Mouse (Mus musculus) lung, embryonic 15.5 days (tissue): ENCODE data around the gene Rfx2. TPM values are rescaled to one million over a fixed set of nuclear protein-coding genes. Genes with fewer than 3 reads are reported as not detected.

Experiments
- ATAC-seq: fragments of 200-750 bp; cut with Nextera tagmentation; 2 replicates; pipeline ENCODE4 v1.8.0; 2017; ENCODE audit warnings: moderate number of reproducible peaks, borderline replicate concordance; ENCODE audit not compliant: low FRiP score, low TSS enrichment; ENCODE audit errors: extremely low read depth
- H3K27ac ChIP-seq: fragments of 300-500 bp; sonication (generic); 2 replicates; pipeline ENCODE4 v1.5.1; 2015; ENCODE audit warnings: moderate library complexity, mild to moderate bottlenecking, inconsistent platforms
- H3K27me3 ChIP-seq: fragments of 300-500 bp; sonication (generic); 2 replicates; pipeline ENCODE4 v1.6.1; 2015; ENCODE audit warnings: inconsistent platforms
- H3K36me3 ChIP-seq: fragments of 300-500 bp; sonication (generic); 2 replicates; pipeline ENCODE4 v1.6.1; 2015; ENCODE audit warnings: inconsistent platforms
- H3K4me1 ChIP-seq: fragments of 300-500 bp; sonication (generic); 2 replicates; pipeline ENCODE4 v1.6.1; 2015; ENCODE audit warnings: inconsistent platforms
- H3K4me2 ChIP-seq: fragments of 300-500 bp; sonication (generic); 2 replicates; pipeline ENCODE4 v1.6.1; 2015; ENCODE audit warnings: inconsistent platforms, mild to moderate bottlenecking, moderate library complexity
- H3K4me3 ChIP-seq: fragments of 300-500 bp; sonication (generic); 2 replicates; pipeline ENCODE4 v1.5.1; 2015; ENCODE audit warnings: mild to moderate bottlenecking, inconsistent platforms
- H3K9ac ChIP-seq: fragments of 300-500 bp; sonication (generic); 2 replicates; pipeline ENCODE4 v1.6.1; 2015; ENCODE audit warnings: inconsistent platforms
- H3K9me3 ChIP-seq: fragments of 300-500 bp; sonication (generic); 2 replicates; pipeline ENCODE4 v1.6.1; 2016; ENCODE audit warnings: inconsistent platforms
- WGBS: fragments of 180-500 bp; shearing (Covaris S2); methylation state at CpG from one replicate; pipeline ENCODE4 v1.1.7; 2015; 5-methylcytosine and 5-hydroxymethylcytosine counted together
- polyA plus RNA-seq: library from polyadenylated mRNA; unstranded; fragments of >200 nt; fragmentation: Nextera tagmentation; extraction: Ambion mirVana; gene quantifications from 2 replicates; pipeline ENCODE4 v1.2.1, GENCODE M21; 2015

Gene Rfx2
- polyA plus RNA-seq = 5.2 and 6.0 TPM in 2 replicates

- Histone ChIP-seq H3K36me3 (no peaks in the 10 kb centered on the region), H3K27ac (no peak within 1 kb of the TSS), H3K9me3 (no peaks in the 10 kb centered on the region), H3K4me3 (peak within 1 kb of the TSS; percentile 72), H3K4me2 (peak within 1 kb of the TSS; percentile 91), H3K27me3 (peaks cover 23% of the 10 kb centered on the region), H3K4me1 (peaks cover 17% of the 10 kb centered on the region), H3K9ac (peak within 1 kb of the TSS; percentile 52)
- ATAC-seq = no peak; the same call in 1 of the 2 replicates
- WGBS = under 1% methylated on average over 56 of the region's 62 CpGs
Measured at GRCm38 (mm10) chr17:56830411-56831110, at the start of gene Rfx2. TSS of gene Rfx2 (minus strand) at chr17:56831013.

DNA sequence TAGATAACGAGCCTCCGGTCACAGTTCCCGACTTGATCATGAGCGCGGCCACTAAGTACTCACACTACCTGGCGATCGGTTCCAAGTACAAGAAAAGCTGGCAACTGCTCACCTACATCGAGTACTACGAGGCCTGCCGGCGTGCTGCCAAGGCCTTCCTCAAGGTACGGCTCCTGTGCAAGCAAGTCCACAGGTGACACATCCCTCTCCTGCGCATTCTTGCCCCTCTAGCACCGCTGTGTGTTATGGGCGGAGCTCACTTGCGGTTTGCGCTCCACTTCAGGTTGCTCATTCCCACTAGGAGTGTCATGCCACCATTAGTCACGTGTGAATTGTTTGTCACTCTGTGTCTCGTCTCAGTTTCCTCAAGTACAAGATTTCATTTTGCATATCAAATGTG lies 46.6 kb upstream of the Rfx2 start:
- WGBS = 80% methylated on average over 19 of the region's 19 CpGs
- no peak for ATAC-seq
- no peak overlapping the region for H3K27ac ChIP-seq
- H3K4me1 ChIP-seq = no peaks in the 10 kb centered on the region
- no peak overlapping the region for H3K4me3 ChIP-seq
- H3K36me3 ChIP-seq = no peaks in the 10 kb centered on the region
- H3K27me3 ChIP-seq = no peaks in the 10 kb centered on the region
- H3K9me3 ChIP-seq = no peaks in the 10 kb centered on the region
- no peak overlapping the region for H3K9ac ChIP-seq
- H3K4me2 ChIP-seq = no peak overlapping the region

DNA sequence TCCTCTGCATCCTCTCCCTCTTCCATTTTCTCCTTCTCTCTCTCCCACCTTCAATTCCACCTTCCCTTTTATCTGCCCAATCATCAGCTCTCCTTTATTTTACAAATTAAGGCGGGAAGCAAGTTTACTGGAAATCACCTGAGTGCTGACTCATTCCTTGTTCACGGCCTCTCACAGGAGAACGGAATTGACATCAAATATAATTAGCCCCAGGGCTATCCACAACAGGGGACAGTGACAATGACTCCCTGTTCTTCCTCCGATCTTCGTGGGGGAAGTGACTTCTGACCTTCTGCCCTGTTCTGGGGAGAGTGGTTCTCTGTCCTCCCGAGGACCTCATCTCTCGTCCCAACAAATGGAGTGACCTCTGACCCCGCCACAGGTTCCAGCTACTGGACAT lies 46.2 kb upstream of the Rfx2 start:
- H3K27ac ChIP-seq = no peak overlapping the region
- no peak overlapping the region for H3K4me2 ChIP-seq
- no peak for ATAC-seq
- no peaks in the 10 kb centered on the region for H3K36me3 ChIP-seq
- no peak overlapping the region for H3K9ac ChIP-seq
- no peaks in the 10 kb centered on the region for H3K9me3 ChIP-seq
- no peaks in the 10 kb centered on the region for H3K27me3 ChIP-seq
- WGBS = 54% methylated on average over 8 of the region's 8 CpGs
- H3K4me3 ChIP-seq = no peak overlapping the region
- H3K4me1 ChIP-seq = no peaks in the 10 kb centered on the region

DNA sequence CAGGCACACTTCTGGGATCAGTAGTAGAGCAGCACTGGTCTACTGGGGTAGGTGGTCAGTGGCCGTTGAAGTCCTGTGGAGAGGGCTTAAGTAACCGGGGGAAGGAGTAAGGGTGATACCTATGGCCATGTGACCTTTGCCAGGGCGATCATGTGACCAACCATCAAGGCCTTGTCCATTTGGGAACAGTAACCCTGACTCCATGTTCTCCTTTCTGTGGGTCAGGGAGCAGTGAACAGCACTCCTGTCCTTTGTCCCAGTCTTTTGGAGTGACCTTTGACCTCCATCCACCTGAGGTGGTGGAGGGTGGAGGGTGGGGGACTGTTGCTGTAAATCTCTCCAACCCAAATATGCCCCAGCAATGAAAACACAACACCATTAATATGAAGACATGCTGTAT lies 45.7 kb upstream of the Rfx2 start:
- WGBS = 81% methylated on average over 3 of the region's 3 CpGs
- H3K4me1 ChIP-seq = no peaks in the 10 kb centered on the region
- no peak for ATAC-seq

DNA sequence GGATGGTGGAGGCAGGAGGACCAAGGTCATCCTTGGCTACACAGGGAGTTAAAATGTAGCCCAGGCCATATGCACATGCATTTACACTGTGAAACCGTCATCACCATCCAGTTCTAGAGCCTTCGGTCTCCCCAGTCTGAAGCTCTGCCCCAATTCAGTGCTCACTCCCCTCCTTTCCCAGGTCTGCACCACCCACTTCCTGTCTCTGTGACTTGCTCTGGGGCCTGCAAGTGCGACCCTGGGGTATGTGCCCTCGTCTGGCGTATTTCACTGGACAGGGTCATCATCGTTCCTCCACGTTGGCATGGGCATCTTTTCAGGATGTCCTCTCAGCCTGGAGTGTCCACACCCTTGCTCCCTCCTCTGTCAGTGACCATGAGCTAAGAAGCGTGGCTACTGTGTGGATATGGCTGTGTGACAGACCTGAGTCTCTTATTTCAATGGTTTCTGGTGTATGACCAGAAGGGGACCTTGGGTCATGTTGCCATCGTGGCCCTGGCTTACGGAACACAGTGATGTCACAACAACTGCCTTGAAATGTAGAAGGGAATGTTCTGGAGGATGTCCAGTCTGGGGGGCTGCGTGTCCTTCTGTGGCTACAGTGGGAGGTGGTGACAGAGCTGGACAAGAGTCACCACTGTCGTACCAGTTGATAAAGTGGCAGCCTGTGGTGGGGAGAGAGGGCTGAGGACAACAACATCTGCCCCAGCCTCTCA lies 44.3 kb upstream of the Rfx2 start, which contains the start of gene 1700061G19Rik:
TSS of gene 1700061G19Rik (plus strand) at position 542 of the 716 bp plus-strand sequence.
- no peaks in the 10 kb centered on the region for H3K4me1 ChIP-seq
- H3K9me3 ChIP-seq = no peaks in the 10 kb centered on the region
- 71% methylated on average over 12 of the region's 12 CpGs for WGBS
- no peak for ATAC-seq
- no peaks in the 10 kb centered on the region for H3K36me3 ChIP-seq
- no peak within 1 kb of the TSS for H3K4me3 ChIP-seq
- no peak within 1 kb of the TSS for H3K27ac ChIP-seq
- no peak within 1 kb of the TSS for H3K4me2 ChIP-seq
- H3K27me3 ChIP-seq = no peaks in the 10 kb centered on the region
- no peak within 1 kb of the TSS for H3K9ac ChIP-seq

More for the DNA sequence above, 45.7 kb upstream of the Rfx2 start:
- Histone ChIP-seq H3K27ac (no peak overlapping the region), H3K9me3 (no peaks in the 10 kb centered on the region), H3K4me2 (no peak overlapping the region), H3K36me3 (no peaks in the 10 kb centered on the region), H3K27me3 (no peaks in the 10 kb centered on the region), H3K4me3 (no peak overlapping the region), H3K9ac (no peak overlapping the region)

GRCm38 (mm10) chr17:56874237-56874636 lies 43.4 kb upstream of the Rfx2 start, which contains the start of gene Acsbg2:
TSS of gene Acsbg2 (minus strand) at chr17:56874447.
- no peak within 1 kb of the TSS for H3K9ac ChIP-seq
- no peaks in the 10 kb centered on the region for H3K4me1 ChIP-seq
- H3K9me3 ChIP-seq = no peaks in the 10 kb centered on the region
- no peak for ATAC-seq
- H3K27ac ChIP-seq = no peak within 1 kb of the TSS
- no peak within 1 kb of the TSS for H3K4me2 ChIP-seq
- no peaks in the 10 kb centered on the region for H3K27me3 ChIP-seq
- no peaks in the 10 kb centered on the region for H3K36me3 ChIP-seq
- 89% methylated on average over 2 of the region's 2 CpGs for WGBS
- H3K4me3 ChIP-seq = no peak within 1 kb of the TSS

GRCm38 (mm10) chr17:56872512-56872911 lies 41.7 kb upstream of the Rfx2 start:
- Histone ChIP-seq H3K9ac (no peak overlapping the region), H3K4me2 (no peak overlapping the region), H3K36me3 (no peaks in the 10 kb centered on the region), H3K27me3 (no peaks in the 10 kb centered on the region), H3K27ac (no peak overlapping the region), H3K4me1 (no peaks in the 10 kb centered on the region), H3K4me3 (no peak overlapping the region), H3K9me3 (no peaks in the 10 kb centered on the region)
- WGBS = 69% methylated on average over 7 of the region's 7 CpGs
- no peak for ATAC-seq

- Histone ChIP-seq H3K27me3 (no peaks in the 10 kb centered on the region), H3K9me3 (no peaks in the 10 kb centered on the region)
- ATAC-seq = no peak
Measured at GRCm38 (mm10) chr17:56871767-56872166, 41.0 kb upstream of the Rfx2 start.

GRCm38 (mm10) chr17:56870287-56870953 lies 39.6 kb upstream of the Rfx2 start:
- 46% methylated on average over 15 of the region's 15 CpGs for WGBS
- Histone ChIP-seq H3K4me3 (no peak overlapping the region), H3K9me3 (no peaks in the 10 kb centered on the region), H3K4me2 (no peak overlapping the region), H3K9ac (no peak overlapping the region), H3K27ac (no peak overlapping the region), H3K4me1 (no peaks in the 10 kb centered on the region), H3K27me3 (no peaks in the 10 kb centered on the region), H3K36me3 (no peaks in the 10 kb centered on the region)
- no peak for ATAC-seq

More at GRCm38 (mm10) chr17:56871767-56872166, 41.0 kb upstream of the Rfx2 start:
- Histone ChIP-seq H3K4me1 (no peaks in the 10 kb centered on the region), H3K4me2 (no peak overlapping the region), H3K36me3 (no peaks in the 10 kb centered on the region), H3K4me3 (no peak overlapping the region), H3K27ac (no peak overlapping the region), H3K9ac (no peak overlapping the region)
- 44% methylated on average over 8 of the region's 8 CpGs for WGBS

DNA sequence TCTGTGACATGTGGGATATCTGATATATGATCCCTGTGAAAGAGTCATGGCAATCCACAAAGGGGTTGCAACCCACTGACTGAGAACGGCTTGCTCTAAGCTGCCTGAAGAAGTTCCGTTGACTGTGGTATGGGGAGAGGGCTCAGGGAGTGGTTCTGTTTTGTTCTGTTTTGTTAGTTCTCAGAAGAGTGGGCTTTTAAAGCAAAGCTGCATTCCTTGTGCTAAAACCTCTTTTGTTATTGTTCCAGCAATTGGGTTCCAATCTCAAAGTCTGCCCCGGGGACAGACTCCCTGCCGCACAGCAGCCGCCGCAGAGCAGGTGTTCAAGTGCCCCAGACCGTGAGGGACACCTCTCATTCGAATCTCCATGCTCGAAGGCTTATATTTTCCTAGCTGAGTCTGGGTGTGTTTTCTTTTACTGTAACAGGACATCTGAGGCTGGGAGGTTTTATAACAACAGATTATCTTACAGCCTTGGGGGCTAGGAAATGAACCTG lies 38.7 kb upstream of the Rfx2 start:
- no peak for ATAC-seq
- WGBS = 78% methylated on average over 9 of the region's 9 CpGs
- Histone ChIP-seq H3K36me3 (no peaks in the 10 kb centered on the region), H3K9me3 (no peaks in the 10 kb centered on the region), H3K27me3 (no peaks in the 10 kb centered on the region), H3K4me2 (no peak overlapping the region), H3K9ac (no peak overlapping the region), H3K27ac (no peak overlapping the region), H3K4me1 (no peaks in the 10 kb centered on the region), H3K4me3 (no peak overlapping the region)

DNA sequence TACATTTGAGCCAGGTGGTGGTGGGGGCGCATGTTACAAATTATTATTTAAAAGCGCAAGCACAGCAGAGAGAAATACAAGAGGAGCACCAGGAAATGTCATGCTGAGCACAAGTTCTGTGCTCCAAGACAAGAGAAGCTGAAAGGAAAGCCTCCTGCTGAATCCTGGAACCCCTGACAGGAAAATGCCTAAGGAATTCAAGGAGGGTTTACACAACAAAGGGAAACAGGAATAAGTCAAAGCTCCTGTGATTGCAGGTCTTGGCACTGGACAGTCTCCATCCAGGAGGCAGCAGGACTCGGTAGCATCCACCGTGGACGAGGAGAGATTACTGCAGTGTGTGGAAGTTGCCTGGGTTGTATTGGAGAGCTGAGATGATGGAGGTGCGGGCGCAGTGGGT lies 35.3 kb upstream of the Rfx2 start:
- 78% methylated on average over 7 of the region's 7 CpGs for WGBS
- no peak overlapping the region for H3K27ac ChIP-seq

More for the DNA sequence above, 35.3 kb upstream of the Rfx2 start:
- no peak for ATAC-seq
- H3K9me3 ChIP-seq = no peaks in the 10 kb centered on the region
- H3K4me3 ChIP-seq = no peak overlapping the region
- no peak overlapping the region for H3K9ac ChIP-seq
- H3K27me3 ChIP-seq = no peaks in the 10 kb centered on the region
- H3K36me3 ChIP-seq = no peaks in the 10 kb centered on the region
- no peak overlapping the region for H3K4me2 ChIP-seq
- no peaks in the 10 kb centered on the region for H3K4me1 ChIP-seq
